Mouse (Mus musculus): ENCODE measurements around the gene Lilra6. TPM values are rescaled to one million over a fixed set of nuclear protein-coding genes. Genes with fewer than 3 reads are reported as not detected.
"Not testable (repeated sequence)": the region's sequence is repeated elsewhere in the genome, so short reads cannot be mapped to it uniquely, and the experiment has no call there.

Gene Lilra6
- polyA plus RNA-seq, 1 experiment from 2014 or later = 0.12 TPM

GRCm38 (mm10) chr7:3939866-3940525, 24.7 kb upstream of the Lilra6 start:
- Histone ChIP-seq H3K9ac (ENCODE audit: low read depth, low read length) (no peak overlapping the region), H3K4me2 (ENCODE audit: low read length) (no peak overlapping the region), H3K36me3 (ENCODE audit: insufficient read depth, low read length) (no peaks in the 10 kb centered on the region), H3K4me1 (replicated peaks; ENCODE audit: insufficient read depth, low read length) (no peaks in the 10 kb centered on the region), H3K9me3 (replicated peaks; ENCODE audit: low read length) (no peaks in the 10 kb centered on the region), H3K27me3 (ENCODE audit: insufficient read depth, low read length) (no peaks in the 10 kb centered on the region), H3K27ac (no peak overlapping the region), H3K4me3 (replicated peaks; ENCODE audit: low read depth, low read length) (no peak overlapping the region)
- ATAC-seq (replicated peaks; ENCODE audit: low FRiP score, low read depth) (no peak), DNase-seq (ENCODE audit: low spot score) (no peak)
- WGBS = 66% methylated on average over 1 of the region's 1 CpGs
- TF ChIP-seq CTCF (IDR thresholded peaks at IDR 0.05; ENCODE audit: low read depth) = no peak

- H3K27ac ChIP-seq; DNase-seq (ENCODE audit: low spot score); H3K27me3 ChIP-seq (ENCODE audit: insufficient read depth, low read length); H3K36me3 ChIP-seq (ENCODE audit: insufficient read depth, low read length); H3K4me2 ChIP-seq (ENCODE audit: low read length); ATAC-seq (replicated peaks; ENCODE audit: low FRiP score, low read depth); H3K4me3 ChIP-seq (replicated peaks; ENCODE audit: low read depth, low read length); H3K9ac ChIP-seq (ENCODE audit: low read depth, low read length); H3K9me3 ChIP-seq (replicated peaks; ENCODE audit: low read length); H3K4me1 ChIP-seq (replicated peaks; ENCODE audit: insufficient read depth, low read length): not testable (repeated sequence)
Observed at GRCm38 (mm10) chr7:3935473-3935872, 20.2 kb upstream of the Lilra6 start.

- Histone ChIP-seq H3K36me3 (ENCODE audit: insufficient read depth, low read length) (no peaks in the 10 kb centered on the region), H3K4me3 (replicated peaks; ENCODE audit: low read depth, low read length) (no peak overlapping the region), H3K9ac (ENCODE audit: low read depth, low read length) (no peak overlapping the region), H3K27me3 (ENCODE audit: insufficient read depth, low read length) (no peaks in the 10 kb centered on the region), H3K9me3 (replicated peaks; ENCODE audit: low read length) (no peaks in the 10 kb centered on the region), H3K27ac (no peak overlapping the region), H3K4me1 (replicated peaks; ENCODE audit: insufficient read depth, low read length) (no peaks in the 10 kb centered on the region), H3K4me2 (ENCODE audit: low read length) (no peak overlapping the region)
- WGBS = 14% methylated on average over 1 of the region's 1 CpGs
- ATAC-seq (replicated peaks; ENCODE audit: low FRiP score, low read depth) (no peak), DNase-seq (ENCODE audit: low spot score) (no peak)
- TF ChIP-seq CTCF (IDR thresholded peaks at IDR 0.05; ENCODE audit: low read depth) = peak; percentile 37; the same call in 1 of the 2 replicates
Observed at GRCm38 (mm10) chr7:3903704-3904103, 11.6 kb downstream of the Lilra6 start.

GRCm38 (mm10) chr7:3898036-3898590, 17.2 kb downstream of the Lilra6 start, which contains the start of gene Gm14548:
Gm14548 (minus strand) TSS chr7:3898120.
- DNase-seq (ENCODE audit: low spot score) = not testable (repeated sequence)
- WGBS = 52% methylated on average over 3 of the region's 3 CpGs

GRCm38 (mm10) chr7:3875032-3875431, 40.3 kb downstream of the Lilra6 start:
- not testable (repeated sequence) for H3K9ac ChIP-seq (ENCODE audit: low read depth, low read length); H3K4me3 ChIP-seq (replicated peaks; ENCODE audit: low read depth, low read length); H3K4me2 ChIP-seq (ENCODE audit: low read length); H3K9me3 ChIP-seq (replicated peaks; ENCODE audit: low read length); H3K27me3 ChIP-seq (ENCODE audit: insufficient read depth, low read length); DNase-seq (ENCODE audit: low spot score); H3K36me3 ChIP-seq (ENCODE audit: insufficient read depth, low read length); H3K27ac ChIP-seq; ATAC-seq (replicated peaks; ENCODE audit: low FRiP score, low read depth); H3K4me1 ChIP-seq (replicated peaks; ENCODE audit: insufficient read depth, low read length)
- no CpG with 5 or more reads among the region's 1 CpGs for WGBS

More at GRCm38 (mm10) chr7:3898036-3898590, 17.2 kb downstream of the Lilra6 start, which contains the start of gene Gm14548:
- not testable (repeated sequence) for H3K27ac ChIP-seq; H3K27me3 ChIP-seq (ENCODE audit: insufficient read depth, low read length); H3K4me3 ChIP-seq (replicated peaks; ENCODE audit: low read depth, low read length); ATAC-seq (replicated peaks; ENCODE audit: low FRiP score, low read depth); H3K36me3 ChIP-seq (ENCODE audit: insufficient read depth, low read length); H3K4me1 ChIP-seq (replicated peaks; ENCODE audit: insufficient read depth, low read length); H3K9me3 ChIP-seq (replicated peaks; ENCODE audit: low read length); H3K9ac ChIP-seq (ENCODE audit: low read depth, low read length); H3K4me2 ChIP-seq (ENCODE audit: low read length)

Other genes with a start within 250 kb of the Lilra6 start
- 17.5 and 18.5 TPM in 2 replicates for gene Leng1, start 249.7 kb downstream of the Lilra6 start, polyA plus RNA-seq (2015; fragmentation: Nextera tagmentation; extraction: Ambion mirVana)
- 27.9 and 28.1 TPM in 2 replicates for gene Tmc4, start 237.9 kb downstream of the Lilra6 start, polyA plus RNA-seq (2015; fragmentation: Nextera tagmentation; extraction: Ambion mirVana)
- 228 and 235 TPM in 2 replicates for gene Tsen34, start 222.6 kb downstream of the Lilra6 start, polyA plus RNA-seq (2015; fragmentation: Nextera tagmentation; extraction: Ambion mirVana)
- 55.2 and 60.0 TPM in 2 replicates for gene Mboat7, start 222.0 kb downstream of the Lilra6 start, polyA plus RNA-seq (2015; fragmentation: Nextera tagmentation; extraction: Ambion mirVana)
- gene Rps9, start 211.5 kb downstream of the Lilra6 start, polyA plus RNA-seq (2015; fragmentation: Nextera tagmentation; extraction: Ambion mirVana) = 1,586 and 1,624 TPM in 2 replicates
- 1.3 and 1.4 TPM in 2 replicates for gene Pirb, start 195.1 kb downstream of the Lilra6 start, polyA plus RNA-seq (2015; fragmentation: Nextera tagmentation; extraction: Ambion mirVana)
- not detected in 2 replicates for gene Gm15448, start 89.8 kb downstream of the Lilra6 start, polyA plus RNA-seq (2015; fragmentation: Nextera tagmentation; extraction: Ambion mirVana)
- 0.17 and 0.24 TPM in 2 replicates for gene Pira2, start 70.5 kb downstream of the Lilra6 start, polyA plus RNA-seq (2015; fragmentation: Nextera tagmentation; extraction: Ambion mirVana)
- gene Gm14548, start 17.4 kb downstream of the Lilra6 start, polyA plus RNA-seq (2015; fragmentation: Nextera tagmentation; extraction: Ambion mirVana) = 0.08 and 0.11 TPM in 2 replicates
- gene Lair1, start 147.7 kb upstream of the Lilra6 start, polyA plus RNA-seq (2015; fragmentation: Nextera tagmentation; extraction: Ambion mirVana) = 1.2 and 1.4 TPM in 2 replicates
- 1.5 and 1.9 TPM in 2 replicates for gene Ttyh1, start 203.9 kb upstream of the Lilra6 start, polyA plus RNA-seq (2015; fragmentation: Nextera tagmentation; extraction: Ambion mirVana)
- 30.4 and 30.8 TPM in 2 replicates for gene Leng8, start 221.5 kb upstream of the Lilra6 start, polyA plus RNA-seq (2015; fragmentation: Nextera tagmentation; extraction: Ambion mirVana)
- gene Leng9, start 234.9 kb upstream of the Lilra6 start, polyA plus RNA-seq (2015; fragmentation: Nextera tagmentation; extraction: Ambion mirVana) = 4.1 and 4.4 TPM in 2 replicates
- gene Cdc42ep5, start 249.4 kb upstream of the Lilra6 start, polyA plus RNA-seq (2015; fragmentation: Nextera tagmentation; extraction: Ambion mirVana) = 48.1 and 52.4 TPM in 2 replicates